ENCODE assay signal across 8 mouse cellular contexts in genomic region chr9:118606148-118606816, GRCm38 (mm10). TPM values are rescaled to one million over a fixed set of nuclear protein-coding genes. Genes with fewer than 3 reads are reported as not detected.
DNase-seq lines count a peak whose midpoint lies in the region; ATAC-seq and TF ChIP-seq lines count a peak whose summit lies in the region.

Itga9 (plus strand) TSS chr9:118606690.

- H3K27ac ChIP-seq in cortical plate, adult 2 months (ENCODE audit: insufficient read depth, low read length), result no peak within 1 kb of the TSS

- no peak for TF ChIP-seq POLR2A in cortical plate, adult 2 months (IDR thresholded peaks at IDR 0.05; ENCODE audit: extremely low read depth, insufficient read depth, low read length)

- DNase-seq in ZHBTc4 (ENCODE audit: low read depth, low spot score), result peak; percentile 74
- peak; percentile 79 to 84 for DNase-seq in gastrocnemius, postnatal 36 days
- peak; percentile 80 for DNase-seq in left cerebral cortex, postnatal 4 days
- peak; percentile 78 for DNase-seq in mesoderm, embryonic 11.5 days (ENCODE audit: low read depth, low spot score)
- DNase-seq in right cerebral cortex, postnatal 4 days, result peak; percentile 84
- DNase-seq in urinary bladder, postnatal 4 days (ENCODE audit: low spot score in 2 of 2), result peak; percentile 81 to 89

- TF ChIP-seq CTCF in cortical plate, adult 2 months (IDR thresholded peaks at IDR 0.05; ENCODE audit: extremely low read depth, insufficient read depth, low read length), result 0 out of 2 replicates have a peak, but pooled peaks have one; percentile 10

- intact Hi-C loops in gastrocnemius, postnatal 36 days (cut with DNase I), result loop anchor here (2.0 to 5.0 kb wide), 2 partner anchors 76 to 265 kb away; no protein-coding TSS in a partner anchor
- intact Hi-C loops in left cerebral cortex, postnatal 4 days (cut with DNase I), result loop anchor here (5.0 kb wide), 1 partner anchor 266 kb away; no protein-coding TSS in a partner anchor

- ATAC-seq in inflammation-experienced regulatory T-cells, adult 6 months, result peak; percentile 67

- peaks cover 4% of the 10 kb centered on the region; the same call in 1 of the 2 replicates for H3K4me1 ChIP-seq in cortical plate, adult 2 months (ENCODE audit: control insufficient read depth, insufficient read depth, low read length)

- H3K4me3 ChIP-seq in cortical plate, adult 2 months (ENCODE audit: insufficient read depth, low read length), result peak within 1 kb of the TSS; percentile 27

RNA-seq across cellular contexts. Expression of gene Itga9, which starts in this region (rescaled TPM):
- polyA plus RNA-seq in cortical plate, adult 2 months (2012; rRNA removed), result 2.5 and 3.3 TPM in 2 replicates
- 1 to 10 TPM; 5.8 TPM for total RNA-seq in gastrocnemius, postnatal 36 days (2021)
- under 1 TPM in 1 of 3 experiments, not detected in 2; 0.40 TPM for polyA plus RNA-seq in inflammation-experienced regulatory T-cells, adult 6 months (2017; shearing (Covaris generic))
- 1 to 10 TPM; 5.4 to 6.4 TPM for total RNA-seq in left cerebral cortex, postnatal 4 days (2021)

Comparison
In these comparisons a context has a peak if more than half of its experiments do, and no peak if none do; other contexts are left out.
1. Peak in ATAC-seq in inflammation-experienced regulatory T-cells, adult 6 months; RNA of the gene not detected or under 1 TPM.